Mouse (Mus musculus): Measurements from ENCODE around the gene Zcchc10. TPM values are rescaled to one million over a fixed set of nuclear protein-coding genes. Genes with fewer than 3 reads are reported as not detected.
"Not testable (repeated sequence)": the region's sequence is repeated elsewhere in the genome, so short reads cannot be mapped to it uniquely, and the experiment has no call there.

The Zcchc10 gene
- polyA plus RNA-seq, 1 experiment from 2014 or later = 19.3 TPM

DNA sequence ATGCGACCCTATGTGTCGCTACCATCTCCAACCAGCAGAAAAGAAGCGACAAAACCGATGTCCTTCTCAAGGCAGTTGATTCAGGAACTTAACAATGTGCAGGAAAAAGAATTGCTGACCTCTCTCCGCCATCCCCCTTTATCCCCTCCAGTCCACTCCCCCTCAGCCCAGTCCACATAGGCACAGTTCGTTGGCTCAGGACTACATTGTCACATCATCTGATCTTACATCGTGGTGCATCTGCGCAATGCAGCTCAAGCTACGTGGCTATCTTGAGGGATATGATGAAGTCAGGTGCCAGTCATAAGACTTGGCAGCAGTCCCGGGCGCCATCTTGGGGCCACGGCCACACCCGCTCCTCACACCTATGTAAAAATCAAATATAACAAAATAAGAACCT is 4.6 kb upstream of the Zcchc10 start:
- H3K27ac ChIP-seq (replicated peaks); H3K9ac ChIP-seq (replicated peaks): not testable (repeated sequence)

GRCm38 (mm10) chr11:53330325-53330724 is 5.8 kb downstream of the Zcchc10 start:
- Histone ChIP-seq H3K4me3 (no peak overlapping the region), H3K4me1 (peaks cover 4% of the 10 kb centered on the region), H3K27me3 (no peaks in the 10 kb centered on the region), H3K4me2 (replicated peaks) (no peak overlapping the region), H3K27ac (replicated peaks) (no peak overlapping the region), H3K9ac (replicated peaks) (no peak overlapping the region), H3K9me3 (no peaks in the 10 kb centered on the region), H3K36me3 (peaks cover 60% of the 10 kb centered on the region)
- ATAC-seq (ENCODE audit: low FRiP score, low read depth) = no peak
- 94% methylated on average over 7 of the region's 7 CpGs for WGBS

More for the DNA sequence above, 4.6 kb upstream of the Zcchc10 start:
- not testable (repeated sequence) for H3K27me3 ChIP-seq; H3K36me3 ChIP-seq; H3K9me3 ChIP-seq; H3K4me2 ChIP-seq (replicated peaks); ATAC-seq (ENCODE audit: low FRiP score, low read depth); H3K4me3 ChIP-seq; H3K4me1 ChIP-seq
- 92% methylated on average over 13 of the region's 13 CpGs for WGBS

DNA sequence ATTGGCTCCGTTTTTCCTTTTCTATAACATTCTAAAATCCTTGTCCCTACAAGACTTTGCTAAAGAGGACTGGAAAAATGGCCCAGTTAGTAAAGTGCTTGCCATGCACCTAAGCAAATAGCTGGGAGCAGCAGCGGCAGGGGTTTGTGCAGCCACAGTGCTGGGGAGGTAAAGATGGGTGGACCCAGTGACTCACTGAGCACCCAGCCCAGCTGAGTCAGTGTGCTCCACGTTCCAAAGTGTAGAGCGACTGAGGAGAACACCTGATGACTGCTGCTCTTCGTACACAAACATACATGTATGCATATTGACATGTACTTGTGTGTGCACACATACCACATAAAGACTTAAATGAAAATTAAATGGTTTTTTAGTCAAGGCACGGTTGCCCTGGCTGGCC is 6.6 kb downstream of the Zcchc10 start:
- peaks cover 60% of the 10 kb centered on the region for H3K36me3 ChIP-seq
- H3K27ac ChIP-seq (replicated peaks) = no peak overlapping the region
- 93% methylated on average over 6 of the region's 6 CpGs for WGBS
- no peak for ATAC-seq (ENCODE audit: low FRiP score, low read depth)
- no peaks in the 10 kb centered on the region for H3K27me3 ChIP-seq
- no peak overlapping the region for H3K9ac ChIP-seq (replicated peaks)
- no peak overlapping the region for H3K4me2 ChIP-seq (replicated peaks)
- H3K4me3 ChIP-seq = no peak overlapping the region
- no peaks in the 10 kb centered on the region for H3K4me1 ChIP-seq
- H3K9me3 ChIP-seq = no peaks in the 10 kb centered on the region

GRCm38 (mm10) chr11:53332076-53332680 is 7.7 kb downstream of the Zcchc10 start:
- Histone ChIP-seq H3K9ac (replicated peaks) (no peak overlapping the region), H3K4me3 (no peak overlapping the region), H3K27ac (replicated peaks) (no peak overlapping the region), H3K4me1 (no peaks in the 10 kb centered on the region), H3K9me3 (no peaks in the 10 kb centered on the region), H3K4me2 (replicated peaks) (no peak overlapping the region), H3K27me3 (no peaks in the 10 kb centered on the region), H3K36me3 (peaks cover 56% of the 10 kb centered on the region)
- no peak for ATAC-seq (ENCODE audit: low FRiP score, low read depth)
- 92% methylated on average over 14 of the region's 14 CpGs for WGBS

DNA sequence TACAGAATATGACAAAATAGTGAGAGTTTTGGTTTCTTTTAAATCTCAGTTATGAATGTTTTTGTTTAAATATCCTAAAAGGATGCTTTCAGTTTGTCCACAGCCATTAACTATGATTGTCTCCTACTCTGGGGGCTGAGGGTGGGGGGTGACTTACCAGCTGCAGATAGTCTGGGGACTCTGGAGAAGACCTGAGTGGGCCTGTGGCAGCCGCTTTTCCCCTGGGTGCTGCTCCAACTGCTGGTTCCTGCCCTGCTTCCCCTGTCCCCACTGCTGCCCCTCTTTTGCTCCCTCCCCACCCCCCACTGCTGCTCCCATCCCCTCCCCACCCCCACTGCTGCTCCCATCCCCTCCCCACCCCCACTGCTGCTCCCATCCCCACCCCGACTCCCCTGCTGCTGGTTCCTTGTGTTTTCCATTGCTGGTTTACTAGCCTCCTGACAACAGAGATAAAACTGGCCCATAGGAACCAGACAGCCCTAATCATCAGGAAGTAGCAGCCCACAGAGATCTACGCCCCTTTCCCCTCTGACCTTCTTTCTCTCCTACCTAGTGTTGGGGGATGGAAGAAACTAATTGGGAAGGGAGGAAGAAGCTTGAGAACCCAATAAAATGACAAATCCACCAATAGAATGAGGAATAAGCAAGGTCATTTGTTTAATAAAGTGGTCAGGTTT is 11.2 kb downstream of the Zcchc10 start:
- no peaks in the 10 kb centered on the region for H3K9me3 ChIP-seq
- no peak for ATAC-seq (ENCODE audit: low FRiP score, low read depth)
- no peak overlapping the region for H3K4me3 ChIP-seq
- H3K27me3 ChIP-seq = no peaks in the 10 kb centered on the region
- 41% methylated on average over 3 of the region's 3 CpGs for WGBS
- no peak overlapping the region for H3K27ac ChIP-seq (replicated peaks)
- no peak overlapping the region for H3K4me2 ChIP-seq (replicated peaks)
- H3K36me3 ChIP-seq = peaks cover 28% of the 10 kb centered on the region
- no peaks in the 10 kb centered on the region for H3K4me1 ChIP-seq
- H3K9ac ChIP-seq (replicated peaks) = no peak overlapping the region

GRCm38 (mm10) chr11:53336182-53336571 is 11.7 kb downstream of the Zcchc10 start:
- ATAC-seq (ENCODE audit: low FRiP score, low read depth) = no peak
- H3K4me2 ChIP-seq (replicated peaks) = no peak overlapping the region
- H3K27ac ChIP-seq (replicated peaks) = no peak overlapping the region
- H3K4me3 ChIP-seq = no peak overlapping the region
- H3K9me3 ChIP-seq = no peaks in the 10 kb centered on the region
- H3K4me1 ChIP-seq = no peaks in the 10 kb centered on the region
- H3K27me3 ChIP-seq = no peaks in the 10 kb centered on the region
- peaks cover 23% of the 10 kb centered on the region for H3K36me3 ChIP-seq
- no peak overlapping the region for H3K9ac ChIP-seq (replicated peaks)

GRCm38 (mm10) chr11:53336924-53337323 is 12.4 kb downstream of the Zcchc10 start:
- Histone ChIP-seq H3K36me3 (peaks cover 16% of the 10 kb centered on the region), H3K4me2 (replicated peaks) (no peak overlapping the region), H3K9me3 (no peaks in the 10 kb centered on the region), H3K9ac (replicated peaks) (no peak overlapping the region), H3K4me1 (no peaks in the 10 kb centered on the region), H3K4me3 (no peak overlapping the region), H3K27me3 (no peaks in the 10 kb centered on the region), H3K27ac (replicated peaks) (no peak overlapping the region)
- ATAC-seq (ENCODE audit: low FRiP score, low read depth) = no peak
- 88% methylated on average over 1 of the region's 1 CpGs for WGBS

GRCm38 (mm10) chr11:53337684-53338083 is 13.2 kb downstream of the Zcchc10 start:
- no peak overlapping the region for H3K4me2 ChIP-seq (replicated peaks)
- 66% methylated on average over 8 of the region's 8 CpGs for WGBS
- H3K27me3 ChIP-seq = no peaks in the 10 kb centered on the region
- no peak overlapping the region for H3K4me3 ChIP-seq
- no peak overlapping the region for H3K27ac ChIP-seq (replicated peaks)
- H3K36me3 ChIP-seq = peaks cover 9% of the 10 kb centered on the region
- no peaks in the 10 kb centered on the region for H3K4me1 ChIP-seq
- H3K9me3 ChIP-seq = no peaks in the 10 kb centered on the region
- no peak overlapping the region for H3K9ac ChIP-seq (replicated peaks)
- no peak for ATAC-seq (ENCODE audit: low FRiP score, low read depth)

DNA sequence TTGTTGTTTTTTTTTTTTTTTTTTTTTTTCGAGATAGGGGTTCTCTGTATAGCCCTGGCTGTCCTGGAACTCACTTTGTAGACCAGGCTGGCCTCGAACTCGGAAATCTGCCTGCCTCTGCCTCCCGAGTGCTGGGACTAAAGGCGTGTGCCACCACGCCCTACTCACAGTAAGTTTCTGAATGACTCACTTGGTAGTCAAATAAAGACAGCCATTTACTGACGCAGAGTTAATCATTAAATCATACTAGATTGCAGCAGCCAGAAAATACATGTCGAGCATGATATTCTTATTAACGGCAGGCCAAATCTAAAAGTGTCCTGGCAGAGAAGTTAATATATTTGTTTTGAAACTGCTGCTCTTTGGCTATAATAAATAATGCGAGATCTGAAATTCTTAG is 16.5 kb downstream of the Zcchc10 start:
- ATAC-seq (ENCODE audit: low FRiP score, low read depth); H3K4me2 ChIP-seq (replicated peaks); H3K27ac ChIP-seq (replicated peaks); H3K27me3 ChIP-seq; H3K36me3 ChIP-seq; H3K9ac ChIP-seq (replicated peaks); H3K9me3 ChIP-seq; H3K4me1 ChIP-seq; H3K4me3 ChIP-seq: not testable (repeated sequence)
- WGBS = 89% methylated on average over 9 of the region's 10 CpGs

- H3K36me3 ChIP-seq = no peaks in the 10 kb centered on the region
- WGBS = 67% methylated on average over 5 of the region's 5 CpGs
- no peak for ATAC-seq (ENCODE audit: low FRiP score, low read depth)
- no peak overlapping the region for H3K4me3 ChIP-seq
- no peaks in the 10 kb centered on the region for H3K27me3 ChIP-seq
- no peak overlapping the region for H3K9ac ChIP-seq (replicated peaks)
- H3K4me1 ChIP-seq = no peaks in the 10 kb centered on the region
- H3K4me2 ChIP-seq (replicated peaks) = no peak overlapping the region
- H3K9me3 ChIP-seq = no peaks in the 10 kb centered on the region
- no peak overlapping the region for H3K27ac ChIP-seq (replicated peaks)
Observed at GRCm38 (mm10) chr11:53342711-53343110, 18.2 kb downstream of the Zcchc10 start.

GRCm38 (mm10) chr11:53345328-53345727 is 20.8 kb downstream of the Zcchc10 start:
- WGBS = 52% methylated on average over 5 of the region's 5 CpGs
- H3K27ac ChIP-seq (replicated peaks) = no peak overlapping the region
- no peaks in the 10 kb centered on the region for H3K36me3 ChIP-seq
- ATAC-seq (ENCODE audit: low FRiP score, low read depth) = no peak
- H3K4me2 ChIP-seq (replicated peaks) = no peak overlapping the region
- no peaks in the 10 kb centered on the region for H3K9me3 ChIP-seq
- no peak overlapping the region for H3K4me3 ChIP-seq
- no peaks in the 10 kb centered on the region for H3K27me3 ChIP-seq
- H3K4me1 ChIP-seq = no peaks in the 10 kb centered on the region
- H3K9ac ChIP-seq (replicated peaks) = no peak overlapping the region

GRCm38 (mm10) chr11:53345738-53346137 is 21.3 kb downstream of the Zcchc10 start:
- H3K4me3 ChIP-seq = no peak overlapping the region
- no peaks in the 10 kb centered on the region for H3K9me3 ChIP-seq
- no peak overlapping the region for H3K4me2 ChIP-seq (replicated peaks)
- H3K27me3 ChIP-seq = no peaks in the 10 kb centered on the region
- H3K4me1 ChIP-seq = no peaks in the 10 kb centered on the region
- WGBS = 55% methylated on average over 2 of the region's 2 CpGs
- H3K36me3 ChIP-seq = no peaks in the 10 kb centered on the region
- no peak overlapping the region for H3K9ac ChIP-seq (replicated peaks)
- no peak for ATAC-seq (ENCODE audit: low FRiP score, low read depth)
- no peak overlapping the region for H3K27ac ChIP-seq (replicated peaks)

All from midbrain, embryonic 12.5 days (tissue).